Mouse (Mus musculus) thymus, adult 2 months (tissue): ENCODE data around the gene Dglucy. TPM values are rescaled to one million over a fixed set of nuclear protein-coding genes. Genes with fewer than 3 reads are reported as not detected.

Experiments used
- DNase-seq: peaks from one replicate; pipeline ENCODE4 v3.0.0; 2021
- H3K27ac ChIP-seq: fragments of 200-500 bp; 2 replicates; pipeline ENCODE4 v1.5.1; 2012; ENCODE audit warnings: low read length, control low read depth; ENCODE audit not compliant: control insufficient read depth, insufficient read depth
- H3K27me3 ChIP-seq: fragments of 200-500 bp; 2 replicates; pipeline ENCODE4 v1.6.1; 2012; ENCODE audit warnings: mild to moderate bottlenecking, low read length, moderate library complexity, mixed read lengths; ENCODE audit not compliant: control insufficient read depth, insufficient read depth
- H3K36me3 ChIP-seq: fragments of 200-500 bp; 2 replicates; pipeline ENCODE4 v1.6.1; 2012; ENCODE audit warnings: mild to moderate bottlenecking, low read length, moderate library complexity; ENCODE audit not compliant: control insufficient read depth, insufficient read depth
- H3K4me1 ChIP-seq: fragments of 200-500 bp; replicated peaks from 2 replicates; pipeline ENCODE4 v1.6.1; 2012; ENCODE audit warnings: low read length; ENCODE audit not compliant: control insufficient read depth, insufficient read depth
- H3K4me3 ChIP-seq: fragments of 200-500 bp; 2 replicates; pipeline ENCODE4 v1.5.1; 2012; ENCODE audit warnings: mild to moderate bottlenecking, low read length, control low read depth, moderate library complexity; ENCODE audit not compliant: control insufficient read depth, insufficient read depth
- CTCF ChIP-seq: fragments of 200-500 bp; IDR thresholded peaks from 2 replicates; pipeline ENCODE4 v1.5.1; 2012; ENCODE audit warnings: mild to moderate bottlenecking, control low read depth, low read length, moderate library complexity, borderline replicate concordance; ENCODE audit not compliant: control insufficient read depth, poor library complexity, insufficient read depth; ENCODE audit errors: extremely low read depth
- POLR2A ChIP-seq: fragments of 200-500 bp; IDR thresholded peaks from 2 replicates; pipeline ENCODE4 v1.6.1; 2012; ENCODE audit warnings: mild to moderate bottlenecking, low read length, control low read depth, moderate library complexity; ENCODE audit not compliant: control insufficient read depth, poor library complexity, insufficient read depth; ENCODE audit errors: extremely low read depth
- WGBS: fragments of 180-500 bp; shearing (Covaris S2); methylation state at CpG from one replicate; pipeline ENCODE4 v1.1.7; 2018; 5-methylcytosine and 5-hydroxymethylcytosine counted together
- polyA plus RNA-seq: library from polyadenylated mRNA; depleted of rRNA; stranded (reverse); fragments of >200 nt; gene quantifications from 2 replicates; pipeline ENCODE4 v1.2.3, GENCODE M21; 2012

The Dglucy gene
- polyA plus RNA-seq, 1 experiment = 8.6 TPM

- TF ChIP-seq CTCF (no peak), POLR2A (no peak)
- H3K4me1 ChIP-seq = no peaks in the 10 kb centered on the region
- H3K27ac ChIP-seq = no peak overlapping the region
- H3K36me3 ChIP-seq = peaks cover 78% of the 10 kb centered on the region
- 89% methylated on average over 9 of the region's 9 CpGs for WGBS
- no peak overlapping the region for H3K4me3 ChIP-seq
- no peaks in the 10 kb centered on the region for H3K27me3 ChIP-seq
- DNase-seq = no peak
Measured at GRCm38 (mm10) chr12:100928286-100928685, 149.4 kb downstream of the Dglucy start.

- Histone ChIP-seq H3K4me3 (no peak overlapping the region), H3K36me3 (peaks cover 69% of the 10 kb centered on the region), H3K27me3 (no peaks in the 10 kb centered on the region), H3K27ac (no peak overlapping the region), H3K4me1 (no peaks in the 10 kb centered on the region)
- TF ChIP-seq CTCF = no peak
- no peak for TF ChIP-seq POLR2A
- no peak for DNase-seq
- 98% methylated on average over 14 of the region's 14 CpGs for WGBS
Measured at GRCm38 (mm10) chr12:100931653-100932052, 152.8 kb downstream of the Dglucy start.

GRCm38 (mm10) chr12:100934796-100935195 is 155.9 kb downstream of the Dglucy start:
- H3K4me3 ChIP-seq = no peak overlapping the region
- no peak for DNase-seq
- 98% methylated on average over 5 of the region's 5 CpGs for WGBS
- H3K27me3 ChIP-seq = no peaks in the 10 kb centered on the region
- TF ChIP-seq CTCF (no peak), POLR2A (no peak)
- peaks cover 58% of the 10 kb centered on the region for H3K36me3 ChIP-seq
- H3K4me1 ChIP-seq = no peaks in the 10 kb centered on the region
- H3K27ac ChIP-seq = no peak overlapping the region

- WGBS = 34% methylated on average over 2 of the region's 2 CpGs
- peaks cover 59% of the 10 kb centered on the region for H3K36me3 ChIP-seq
- H3K4me3 ChIP-seq = no peak overlapping the region
- H3K27ac ChIP-seq = no peak overlapping the region
- H3K27me3 ChIP-seq = no peaks in the 10 kb centered on the region
- peak; percentile 80 for DNase-seq
- H3K4me1 ChIP-seq = no peaks in the 10 kb centered on the region
- TF ChIP-seq POLR2A = no peak
- peak; percentile 55; the same call in 1 of the 2 replicates for TF ChIP-seq CTCF
Measured at GRCm38 (mm10) chr12:100936116-100936515, 157.3 kb downstream of the Dglucy start.

GRCm38 (mm10) chr12:100936737-100937136 is 157.9 kb downstream of the Dglucy start:
- no peaks in the 10 kb centered on the region for H3K27me3 ChIP-seq
- H3K4me1 ChIP-seq = no peaks in the 10 kb centered on the region
- H3K27ac ChIP-seq = no peak overlapping the region
- no peak for DNase-seq
- H3K4me3 ChIP-seq = no peak overlapping the region
- TF ChIP-seq CTCF (no peak), POLR2A (no peak)
- H3K36me3 ChIP-seq = peaks cover 59% of the 10 kb centered on the region
- WGBS = 90% methylated on average over 4 of the region's 4 CpGs

GRCm38 (mm10) chr12:100937441-100938360 is 158.8 kb downstream of the Dglucy start:
- peak; percentile 20 for DNase-seq
- Histone ChIP-seq H3K4me1 (no peaks in the 10 kb centered on the region), H3K27ac (no peak overlapping the region), H3K27me3 (no peaks in the 10 kb centered on the region), H3K4me3 (no peak overlapping the region), H3K36me3 (peaks cover 59% of the 10 kb centered on the region)
- WGBS = 69% methylated on average over 21 of the region's 21 CpGs
- TF ChIP-seq POLR2A (no peak), CTCF (no peak)

GRCm38 (mm10) chr12:100941361-100941760 is 162.5 kb downstream of the Dglucy start:
- WGBS = 66% methylated on average over 3 of the region's 3 CpGs
- TF ChIP-seq POLR2A (no peak), CTCF (no peak)
- peaks cover 69% of the 10 kb centered on the region for H3K36me3 ChIP-seq

More at GRCm38 (mm10) chr12:100941361-100941760, 162.5 kb downstream of the Dglucy start:
- no peak overlapping the region for H3K4me3 ChIP-seq
- H3K27me3 ChIP-seq = no peaks in the 10 kb centered on the region
- no peak overlapping the region for H3K27ac ChIP-seq
- no peak for DNase-seq
- no peaks in the 10 kb centered on the region for H3K4me1 ChIP-seq
